Mouse (Mus musculus) heart, adult 2 months (tissue): ENCODE measurements around the gene Slc25a19.

Experiments used
- EP300 ChIP-seq: fragments of 200-500 bp; IDR thresholded peaks from 2 replicates; pipeline ENCODE4 v1.6.1; 2011; ENCODE audit warnings: low read depth, low read length, control low read depth; ENCODE audit not compliant: insufficient read depth
- POLR2A ChIP-seq: fragments of 200-500 bp; IDR thresholded peaks from 2 replicates; pipeline ENCODE4 v1.6.1; 2011; ENCODE audit warnings: mild to moderate bottlenecking, low read depth, low read length, control low read depth; ENCODE audit not compliant: insufficient read depth

- TF ChIP-seq EP300 (no peak), POLR2A (no peak)
Observed at GRCm38 (mm10) chr11:115625877-115626276, 2.2 kb downstream of the Slc25a19 start.
